Mouse (Mus musculus): Measurements from ENCODE around the gene Lgmn. TPM values are rescaled to one million over a fixed set of nuclear protein-coding genes. Genes with fewer than 3 reads are reported as not detected.

Gene Lgmn
- 91.8 and 104 TPM in 2 replicates for polyA plus RNA-seq (2012; rRNA removed)

DNA sequence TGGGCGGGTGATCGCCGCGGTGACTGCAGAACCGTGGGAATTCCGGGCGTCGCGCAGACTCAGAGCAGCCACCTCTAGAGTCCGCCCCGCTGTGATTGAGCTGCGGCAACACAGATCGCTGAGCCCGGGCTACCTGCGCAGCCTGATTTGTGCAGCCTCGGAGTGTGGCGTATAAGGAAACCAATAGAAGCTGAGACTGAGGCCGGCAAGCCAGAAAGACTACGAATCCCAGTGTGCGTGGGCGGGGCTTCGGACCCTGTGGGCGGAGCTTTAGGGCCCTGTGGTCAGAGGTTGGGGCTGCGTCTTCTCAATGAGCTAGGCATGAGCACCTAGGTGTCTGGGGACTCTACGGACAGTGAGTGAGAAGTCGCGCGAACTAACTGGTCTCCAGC lies at the start of gene Lgmn:
Gene Lgmn (minus strand): TSS at position 182 of the 392 bp plus-strand sequence.
- DNase-seq (ENCODE audit: low read depth, low spot score) = peak; percentile 95
- under 1% methylated on average over 28 of the region's 28 CpGs for WGBS

DNA sequence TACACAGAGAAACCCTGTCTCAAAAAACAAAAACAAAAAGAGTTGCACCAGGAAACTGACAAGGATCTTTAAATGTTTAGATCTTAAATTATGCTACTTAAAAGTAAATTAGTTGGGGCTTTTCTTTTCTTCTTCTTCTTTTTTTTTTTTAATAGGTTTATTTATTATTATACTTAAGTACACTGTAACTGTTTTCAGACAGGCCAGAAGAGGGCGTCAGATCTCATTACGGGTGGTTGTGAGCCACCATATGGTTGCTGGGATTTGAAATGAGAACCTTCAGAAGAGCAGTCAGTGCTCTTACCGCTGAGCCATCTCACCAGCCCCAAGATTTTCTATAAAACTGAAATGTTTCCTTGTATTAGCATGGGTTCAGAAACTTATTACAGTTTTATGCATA lies 45.3 kb upstream of the Lgmn start:
- WGBS = 60% methylated on average over 3 of the region's 3 CpGs
- no peak for DNase-seq (ENCODE audit: low read depth, low spot score)

DNA sequence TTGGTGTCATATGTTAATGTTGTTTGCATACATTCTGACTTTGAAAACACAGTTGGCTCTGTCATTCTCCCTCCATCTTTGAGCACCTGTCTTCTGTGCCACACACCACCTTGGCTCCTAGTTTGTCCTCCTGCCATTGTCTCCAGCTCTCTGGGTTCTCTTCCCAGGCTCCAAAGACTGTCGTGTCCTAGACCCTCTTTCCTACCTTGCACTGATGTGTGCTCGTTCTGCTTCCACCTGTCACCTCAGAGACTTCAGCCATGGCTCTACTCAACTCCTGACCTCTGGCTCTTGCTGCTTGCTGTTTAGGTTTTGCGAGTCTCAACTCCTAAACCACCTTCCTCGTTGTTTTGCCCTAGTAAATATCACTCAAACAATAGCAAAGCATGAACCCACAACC lies 40.9 kb upstream of the Lgmn start:
- DNase-seq (ENCODE audit: low read depth, low spot score) = no peak
- WGBS = 81% methylated on average over 4 of the region's 4 CpGs

GRCm38 (mm10) chr12:102474411-102474810 lies 34.8 kb upstream of the Lgmn start:
- DNase-seq (ENCODE audit: low read depth, low spot score) = no peak
- WGBS = 91% methylated on average over 7 of the region's 7 CpGs

GRCm38 (mm10) chr12:102468894-102469764 lies 29.5 kb upstream of the Lgmn start, which contains the start of gene Golga5:
TSS of gene Golga5 (plus strand) at chr12:102469135.
- DNase-seq (ENCODE audit: low read depth, low spot score) = peak; percentile 81
- under 1% methylated on average over 76 of the region's 86 CpGs for WGBS

DNA sequence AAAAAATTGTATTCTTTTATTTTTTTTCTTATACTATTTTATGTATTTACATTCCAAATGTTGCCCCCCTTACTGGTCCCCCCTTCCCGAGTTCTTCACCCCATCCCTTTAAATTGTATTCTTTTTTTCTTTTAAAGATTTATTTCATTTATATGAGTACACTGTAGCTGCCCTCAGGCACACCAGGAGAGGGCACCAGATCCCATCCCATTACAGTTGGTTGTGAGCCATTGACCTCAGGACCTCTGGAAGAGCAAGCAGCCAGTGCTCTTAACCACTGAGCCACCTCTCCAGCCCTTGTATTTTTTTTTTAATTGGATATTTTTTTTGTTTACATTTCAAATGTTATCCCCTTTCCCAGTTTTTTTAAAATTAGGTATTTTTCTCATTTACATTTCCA lies 28.5 kb upstream of the Lgmn start:
- WGBS = 73% methylated on average over 1 of the region's 1 CpGs
- no peak for DNase-seq (ENCODE audit: low read depth, low spot score)

- 74% methylated on average over 4 of the region's 4 CpGs for WGBS
- DNase-seq (ENCODE audit: low read depth, low spot score) = no peak
Observed at GRCm38 (mm10) chr12:102464650-102465049, 25.0 kb upstream of the Lgmn start.

DNA sequence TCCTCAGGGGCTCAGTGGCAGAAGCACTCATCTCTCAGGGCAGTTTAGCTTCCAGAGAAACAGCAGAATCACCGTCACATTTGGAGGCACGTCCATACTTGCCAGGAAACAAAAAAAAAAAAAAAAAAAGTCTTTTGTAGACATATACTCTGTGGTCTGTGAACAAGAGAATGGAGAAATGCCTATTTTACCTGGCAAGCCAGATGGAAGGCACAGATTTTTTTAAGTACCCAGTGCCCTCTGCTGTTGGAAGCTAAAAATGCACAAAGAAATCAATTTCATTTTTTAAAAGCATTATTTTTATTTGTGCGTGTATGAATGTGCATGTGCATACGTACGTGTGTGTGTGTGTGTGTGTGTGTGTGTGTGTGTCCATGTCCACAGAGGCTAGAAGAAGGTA lies 21.6 kb upstream of the Lgmn start:
- 36% methylated on average over 5 of the region's 5 CpGs for WGBS
- no peak for DNase-seq (ENCODE audit: low read depth, low spot score)

DNA sequence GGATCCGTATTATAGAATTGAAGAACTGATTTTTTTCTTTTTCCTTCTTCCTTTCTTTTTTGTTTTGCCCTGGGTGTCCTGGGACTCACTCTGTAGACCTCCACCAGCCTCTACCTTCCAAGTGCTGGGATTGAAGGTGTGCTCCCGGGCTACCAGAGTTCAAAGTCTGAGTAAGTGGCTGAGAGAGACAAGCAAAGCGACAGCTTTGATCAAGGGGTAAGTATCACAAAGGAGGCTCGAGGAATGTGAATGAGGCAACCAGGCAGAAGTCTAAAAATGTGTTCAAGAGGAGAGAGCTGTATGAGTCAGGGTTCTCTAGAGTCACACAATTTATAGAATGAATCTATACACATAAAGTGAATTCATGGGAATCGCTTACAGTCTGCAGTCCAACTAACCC lies 20.4 kb upstream of the Lgmn start:
- WGBS = 54% methylated on average over 5 of the region's 5 CpGs
- DNase-seq (ENCODE audit: low read depth, low spot score) = no peak

DNA sequence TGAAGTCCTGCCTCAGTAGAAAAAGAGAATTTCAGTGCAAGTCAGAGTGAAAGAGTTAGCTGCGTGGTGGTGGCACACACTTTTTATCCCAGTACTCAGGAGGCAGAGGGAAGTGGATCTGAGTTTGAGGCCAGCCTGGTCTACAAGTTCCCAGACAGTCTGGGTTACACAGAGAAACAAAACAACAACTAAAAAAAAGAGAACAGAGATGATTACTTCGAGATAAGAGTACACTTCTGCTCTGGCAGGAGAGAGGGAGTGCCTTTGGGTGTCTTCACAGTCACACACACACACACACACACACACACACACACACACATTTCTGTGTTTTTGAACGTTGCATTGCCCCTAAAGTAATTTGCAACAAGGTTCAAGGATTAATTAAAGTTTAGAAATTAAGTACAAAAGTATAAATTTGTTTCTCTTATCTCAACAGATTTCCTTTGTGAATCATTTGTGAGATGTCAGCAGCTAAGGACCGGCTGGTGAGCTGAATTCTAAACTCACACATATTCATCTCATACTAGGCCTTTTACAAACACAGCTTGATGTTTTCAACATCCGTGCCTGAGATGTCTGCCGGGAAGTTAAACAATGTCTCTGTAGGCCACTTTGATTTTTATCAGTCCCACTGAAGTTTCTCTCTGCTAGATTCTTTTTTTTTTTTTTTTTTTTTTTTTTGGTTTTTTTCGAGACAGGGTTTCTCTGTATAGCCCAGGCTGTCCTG lies 17.0 kb upstream of the Lgmn start:
- DNase-seq (ENCODE audit: low read depth, low spot score) = no peak
- 53% methylated on average over 7 of the region's 7 CpGs for WGBS

- peak; percentile 79 for DNase-seq (ENCODE audit: low read depth, low spot score)
- WGBS = 8% methylated on average over 6 of the region's 6 CpGs
Observed at GRCm38 (mm10) chr12:102453581-102453980, 14.0 kb upstream of the Lgmn start.

DNA sequence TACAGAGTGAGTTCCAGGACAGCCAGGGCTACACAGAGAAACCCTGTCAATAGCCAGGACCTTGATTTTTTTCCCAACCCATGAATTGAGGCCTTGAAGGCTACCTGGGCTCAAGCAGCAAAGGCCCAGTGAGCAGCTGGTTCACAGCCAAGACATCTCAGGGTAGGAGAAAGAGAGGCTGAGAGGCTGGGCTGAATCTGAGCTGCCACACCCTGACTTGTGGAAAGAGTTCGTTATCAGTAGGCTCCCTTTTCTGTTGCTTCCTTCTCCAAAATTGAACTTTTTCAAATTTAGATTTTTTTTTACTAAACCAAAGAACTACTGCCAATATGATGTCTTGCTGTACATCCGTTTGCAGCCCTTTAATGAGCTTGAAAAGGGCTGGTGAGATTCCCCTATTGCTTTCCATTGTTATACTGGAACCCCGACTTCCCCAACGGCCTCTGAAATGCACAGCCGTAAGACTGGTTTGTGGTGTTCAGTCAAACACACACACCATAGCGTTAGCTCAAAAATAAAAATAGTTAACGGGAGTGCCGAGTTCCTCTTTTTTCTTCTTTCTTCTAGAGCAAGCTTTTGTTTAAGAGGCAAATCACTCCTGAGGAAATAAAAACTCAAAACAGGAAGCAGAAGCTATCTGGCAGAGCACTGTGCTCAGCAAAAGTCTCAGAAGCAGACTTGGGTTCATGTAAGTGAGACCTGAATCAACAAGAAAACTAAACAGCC lies 11.7 kb upstream of the Lgmn start:
- no peak for DNase-seq (ENCODE audit: low read depth, low spot score)

GRCm38 (mm10) chr12:102450437-102450836 lies 10.8 kb upstream of the Lgmn start:
- 65% methylated on average over 10 of the region's 10 CpGs for WGBS
- no peak for DNase-seq (ENCODE audit: low read depth, low spot score)

More for the DNA sequence above, 11.7 kb upstream of the Lgmn start:
- 73% methylated on average over 8 of the region's 8 CpGs for WGBS

DNA sequence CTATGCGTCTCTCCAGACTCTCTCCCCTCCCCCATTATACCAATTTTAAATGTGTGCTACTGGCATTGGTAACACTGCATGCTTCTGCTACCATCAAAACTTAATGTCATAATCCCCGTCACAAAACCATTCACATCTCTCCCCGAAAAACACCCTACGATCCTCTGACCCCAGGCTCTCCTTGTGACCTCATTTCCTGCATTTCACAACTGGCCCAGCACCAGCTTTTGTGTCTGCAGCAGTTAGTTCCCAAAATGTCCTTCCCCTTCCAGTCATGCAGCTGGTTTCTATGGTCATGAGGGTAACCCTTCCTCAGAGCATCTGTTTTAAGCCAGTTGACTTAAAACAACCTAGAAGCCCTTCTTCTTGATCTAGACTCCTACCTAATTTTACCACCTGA lies 5.8 kb upstream of the Lgmn start:
- 68% methylated on average over 4 of the region's 4 CpGs for WGBS
- no peak for DNase-seq (ENCODE audit: low read depth, low spot score)

GRCm38 (mm10) chr12:102443676-102444075 lies 4.1 kb upstream of the Lgmn start:
- 83% methylated on average over 5 of the region's 5 CpGs for WGBS

GRCm38 (mm10) chr12:102442639-102443038 lies 3.0 kb upstream of the Lgmn start:
- WGBS = 84% methylated on average over 15 of the region's 15 CpGs
- no peak for DNase-seq (ENCODE audit: low read depth, low spot score)

More at GRCm38 (mm10) chr12:102443676-102444075, 4.1 kb upstream of the Lgmn start:
- no peak for DNase-seq (ENCODE audit: low read depth, low spot score)

- WGBS = 57% methylated on average over 6 of the region's 6 CpGs
- no peak for DNase-seq (ENCODE audit: low read depth, low spot score)
Observed at GRCm38 (mm10) chr12:102441141-102441540, 1.5 kb upstream of the Lgmn start.

DNA sequence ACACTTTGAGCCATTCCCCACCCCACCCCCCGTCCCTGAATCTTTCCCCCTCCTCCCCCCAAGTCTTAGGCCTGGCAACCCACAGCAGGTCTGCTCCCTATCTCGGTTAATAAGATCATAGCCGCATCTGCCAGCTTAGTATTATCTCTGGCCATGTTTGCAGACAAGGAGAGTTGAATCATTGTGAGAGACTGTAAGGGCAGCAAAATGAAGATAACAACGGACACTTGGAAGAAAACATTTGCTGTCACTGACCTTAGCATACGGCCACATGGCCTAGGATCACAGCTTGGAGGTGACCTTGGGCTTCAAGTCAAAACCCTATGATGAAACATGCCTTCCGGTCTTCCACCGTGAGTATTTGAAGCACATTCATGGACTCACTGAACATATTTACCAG lies 938 bp upstream of the Lgmn start:
- DNase-seq (ENCODE audit: low read depth, low spot score) = no peak
- WGBS = 90% methylated on average over 7 of the region's 7 CpGs

DNA sequence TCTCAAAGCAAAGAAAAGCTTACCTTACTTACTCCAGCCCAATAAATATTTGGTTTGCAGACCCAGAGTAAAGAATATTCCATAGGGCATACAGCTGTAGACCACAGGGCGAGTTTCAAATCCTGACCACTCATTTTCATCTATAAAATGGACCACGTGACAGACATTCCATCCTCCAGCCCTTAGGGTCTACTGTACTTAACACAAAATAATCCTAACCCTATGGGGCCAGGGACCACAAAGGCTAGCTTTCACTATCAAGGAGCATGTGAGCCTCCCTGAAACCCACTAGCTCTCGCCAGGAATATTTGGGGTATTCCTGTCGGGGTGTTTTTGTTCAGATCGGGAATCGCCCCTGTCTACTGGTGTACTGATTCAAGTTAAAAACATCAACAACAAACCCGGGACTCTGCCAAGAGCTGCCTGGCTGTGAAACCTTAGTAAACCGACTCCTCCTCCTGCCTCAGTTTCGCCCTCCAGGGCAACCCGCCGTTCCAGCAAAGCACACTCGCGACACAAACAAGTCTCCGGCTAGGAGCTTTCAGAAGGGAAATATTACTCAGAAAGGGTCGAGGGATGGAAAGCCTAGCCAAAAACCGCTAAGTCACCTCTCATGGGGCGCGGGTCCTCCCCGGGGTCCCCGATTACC lies 506 bp downstream of the Lgmn start:
- DNase-seq (ENCODE audit: low read depth, low spot score) = no peak
- 1% methylated on average over 20 of the region's 20 CpGs for WGBS

GRCm38 (mm10) chr12:102437952-102438351 lies 1.7 kb downstream of the Lgmn start:
- WGBS = 72% methylated on average over 5 of the region's 5 CpGs
- DNase-seq (ENCODE audit: low read depth, low spot score) = no peak
